Mouse (Mus musculus): ENCODE measurements around the gene Aco2. TPM values are rescaled to one million over a fixed set of nuclear protein-coding genes. Genes with fewer than 3 reads are reported as not detected.

Aco2 gene
- total and polyA plus RNA-seq, 2 experiments = 127 to 170 TPM

DNA sequence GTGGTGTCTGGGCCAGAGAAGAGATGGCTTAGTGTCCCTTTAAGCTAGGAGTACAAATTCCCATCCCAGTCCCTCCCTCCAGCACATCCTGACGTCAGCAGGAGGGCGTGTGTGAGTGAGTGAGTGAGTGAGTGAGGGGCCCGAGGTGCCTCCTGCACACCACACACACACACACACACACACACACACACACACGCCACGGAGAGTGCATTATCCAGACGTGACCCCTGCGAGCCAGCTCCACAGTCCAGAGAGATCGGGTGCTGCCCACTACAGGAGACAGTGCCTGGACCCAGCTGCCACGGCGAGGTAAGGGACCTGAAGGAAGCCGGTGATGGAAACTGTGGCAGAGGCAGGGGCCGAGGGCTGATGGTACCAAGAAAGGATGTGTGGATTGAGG lies 64.6 kb downstream of the Aco2 start, which contains the start of gene Csdc2:
TSS of gene Csdc2 (plus strand) at position 81 of the 400 bp plus-strand sequence.
- TF ChIP-seq POLR2A (IDR thresholded peaks at IDR 0.05; ENCODE audit: extremely low read depth, insufficient read depth, low read length) (no peak), CTCF (IDR thresholded peaks at IDR 0.05; ENCODE audit: low read depth, low read length) (peak; percentile 6; the same call in 1 of the 2 replicates)
- H3K27me3 ChIP-seq (ENCODE audit: control insufficient read depth, insufficient read depth, low read length) = no peaks in the 10 kb centered on the region
- H3K9ac ChIP-seq (ENCODE audit: low read depth, low read length) = no peak within 1 kb of the TSS
- DNase-seq (ENCODE audit: extremely low read depth, low read depth, low spot score) = no peak
- H3K36me3 ChIP-seq (ENCODE audit: control insufficient read depth, insufficient read depth, low read length) = no peaks in the 10 kb centered on the region
- no peak within 1 kb of the TSS for H3K27ac ChIP-seq (replicated peaks; ENCODE audit: insufficient read depth, low read depth, low read length)
- H3K4me3 ChIP-seq (ENCODE audit: insufficient read depth, low read depth, low read length) = peak within 1 kb of the TSS; percentile 49; the same call in 1 of the 2 replicates
- no peaks in the 10 kb centered on the region for H3K4me1 ChIP-seq (ENCODE audit: control insufficient read depth, insufficient read depth, low read length)
- 6% methylated on average over 12 of the region's 12 CpGs for WGBS
- H3K79me2 ChIP-seq (ENCODE audit: control insufficient read depth, insufficient read depth, low read length) = no peaks in the 10 kb centered on the region

DNA sequence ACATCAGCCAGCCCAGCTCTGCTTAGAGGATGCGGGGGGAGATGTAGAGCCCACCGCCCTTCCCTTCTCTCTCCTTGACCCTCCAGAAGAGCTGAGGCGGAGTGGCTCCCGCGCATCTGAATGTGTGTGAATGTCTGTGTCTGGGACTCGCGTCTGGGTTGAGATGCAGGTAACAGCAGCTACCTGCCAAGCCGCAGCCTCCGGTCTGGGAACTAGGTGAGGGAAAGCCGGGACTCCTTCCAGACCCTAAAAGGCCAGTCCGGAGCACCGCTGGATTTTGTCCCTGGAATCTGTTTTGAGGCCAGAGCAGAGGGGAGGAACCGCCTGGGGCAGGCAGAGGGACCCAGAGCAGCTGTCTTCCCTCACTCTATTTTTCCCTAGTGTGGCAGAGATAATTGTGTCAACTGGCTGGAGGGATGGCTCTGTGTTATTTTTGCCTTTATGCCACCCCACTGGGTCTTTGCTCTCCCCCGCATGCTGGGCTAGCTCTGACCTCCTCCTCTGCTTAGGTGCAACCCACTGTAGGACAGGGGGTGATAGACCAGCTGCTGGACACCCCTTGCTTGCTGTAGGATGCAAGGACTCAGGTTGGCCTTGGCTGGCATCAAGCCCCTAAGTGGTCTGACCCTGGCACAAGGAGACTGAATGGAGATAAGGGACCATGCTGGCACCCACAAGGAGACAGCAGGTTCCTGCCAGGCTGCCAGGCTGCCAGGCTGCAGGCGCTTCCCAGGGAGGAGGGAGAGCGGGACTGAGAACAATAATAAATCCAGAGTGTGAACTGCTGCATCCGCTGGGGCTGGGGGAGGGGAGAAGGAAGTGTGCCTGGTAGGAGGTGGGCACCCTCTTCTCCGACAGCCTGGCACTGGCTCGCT lies 65.2 kb downstream of the Aco2 start:
- TF ChIP-seq POLR2A (IDR thresholded peaks at IDR 0.05; ENCODE audit: extremely low read depth, insufficient read depth, low read length) = no peak
- TF ChIP-seq CTCF (IDR thresholded peaks at IDR 0.05; ENCODE audit: low read depth, low read length) = no peak
- Histone ChIP-seq H3K4me3 (ENCODE audit: insufficient read depth, low read depth, low read length) (peak overlapping the region; percentile 49; the same call in 1 of the 2 replicates), H3K4me1 (ENCODE audit: control insufficient read depth, insufficient read depth, low read length) (no peaks in the 10 kb centered on the region)

DNA sequence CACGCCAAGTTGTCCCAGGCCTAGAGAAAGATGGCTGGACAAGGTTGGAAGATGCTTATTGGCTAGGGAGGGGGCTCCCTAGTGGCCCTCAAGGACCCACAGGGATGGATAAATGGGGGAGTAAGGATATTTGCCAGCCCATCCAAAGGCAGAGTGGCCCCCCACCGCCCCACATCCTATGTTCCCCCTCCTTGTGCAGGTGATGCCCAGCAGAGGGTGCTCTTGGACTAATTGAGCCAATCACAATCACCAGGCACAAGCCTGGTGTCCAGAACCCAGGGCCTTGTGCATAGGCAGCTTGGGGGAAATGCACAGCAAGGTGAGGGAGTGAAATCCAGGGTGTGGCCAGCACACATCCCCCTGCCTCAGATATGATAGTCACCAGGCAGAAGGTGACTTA lies 66.1 kb downstream of the Aco2 start:
- no peak for DNase-seq (ENCODE audit: extremely low read depth, low read depth, low spot score)
- H3K4me1 ChIP-seq (ENCODE audit: control insufficient read depth, insufficient read depth, low read length) = no peaks in the 10 kb centered on the region
- TF ChIP-seq CTCF (IDR thresholded peaks at IDR 0.05; ENCODE audit: low read depth, low read length) (peak; percentile 74), POLR2A (IDR thresholded peaks at IDR 0.05; ENCODE audit: extremely low read depth, insufficient read depth, low read length) (no peak)
- H3K9ac ChIP-seq (ENCODE audit: low read depth, low read length) = no peak overlapping the region
- H3K36me3 ChIP-seq (ENCODE audit: control insufficient read depth, insufficient read depth, low read length) = no peaks in the 10 kb centered on the region
- H3K4me3 ChIP-seq (ENCODE audit: insufficient read depth, low read depth, low read length) = no peak overlapping the region
- H3K27ac ChIP-seq (replicated peaks; ENCODE audit: insufficient read depth, low read depth, low read length) = no peak overlapping the region
- no peaks in the 10 kb centered on the region for H3K79me2 ChIP-seq (ENCODE audit: control insufficient read depth, insufficient read depth, low read length)
- 60% methylated on average over 2 of the region's 2 CpGs for WGBS
- no peaks in the 10 kb centered on the region for H3K27me3 ChIP-seq (ENCODE audit: control insufficient read depth, insufficient read depth, low read length)

More for the DNA sequence above, 65.2 kb downstream of the Aco2 start:
- Histone ChIP-seq H3K27ac (replicated peaks; ENCODE audit: insufficient read depth, low read depth, low read length) (no peak overlapping the region), H3K79me2 (ENCODE audit: control insufficient read depth, insufficient read depth, low read length) (no peaks in the 10 kb centered on the region), H3K27me3 (ENCODE audit: control insufficient read depth, insufficient read depth, low read length) (no peaks in the 10 kb centered on the region), H3K9ac (ENCODE audit: low read depth, low read length) (no peak overlapping the region), H3K36me3 (ENCODE audit: control insufficient read depth, insufficient read depth, low read length) (no peaks in the 10 kb centered on the region)
- DNase-seq (ENCODE audit: extremely low read depth, low read depth, low spot score) = no peak
- 32% methylated on average over 19 of the region's 19 CpGs for whole genome bisulfite sequencing

DNA sequence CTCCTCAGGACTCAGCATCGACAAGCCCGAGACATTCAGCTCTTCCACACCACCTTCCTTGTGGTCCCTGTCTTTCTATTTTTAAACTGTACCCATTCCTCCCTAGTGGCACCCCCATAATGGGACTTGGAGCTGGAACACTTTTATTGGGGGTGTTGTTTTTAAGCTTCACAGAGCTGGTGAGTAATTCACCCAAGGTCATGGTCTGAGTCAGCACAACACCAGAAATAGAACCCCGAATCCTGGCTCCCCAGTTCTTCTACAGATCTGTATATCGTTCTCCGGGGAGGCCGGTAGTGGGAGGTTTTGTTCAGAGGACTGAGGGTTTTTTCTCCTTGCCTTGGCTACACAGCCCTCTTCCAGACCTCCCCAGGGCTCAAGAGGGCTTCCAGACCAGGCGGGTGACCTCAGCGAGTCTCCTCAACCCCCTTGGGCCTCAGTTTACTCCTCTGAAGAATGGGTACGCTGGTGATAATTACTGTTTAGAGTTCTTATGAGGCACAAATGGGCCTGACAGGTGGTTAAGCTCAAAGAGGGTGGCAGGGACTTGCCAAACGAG lies 67.1 kb downstream of the Aco2 start:
- no peak overlapping the region for H3K9ac ChIP-seq (ENCODE audit: low read depth, low read length)
- WGBS = 90% methylated on average over 10 of the region's 10 CpGs
- no peaks in the 10 kb centered on the region for H3K4me1 ChIP-seq (ENCODE audit: control insufficient read depth, insufficient read depth, low read length)
- no peak overlapping the region for H3K4me3 ChIP-seq (ENCODE audit: insufficient read depth, low read depth, low read length)
- TF ChIP-seq CTCF (IDR thresholded peaks at IDR 0.05; ENCODE audit: low read depth, low read length) (no peak), POLR2A (IDR thresholded peaks at IDR 0.05; ENCODE audit: extremely low read depth, insufficient read depth, low read length) (no peak)
- no peak for DNase-seq (ENCODE audit: extremely low read depth, low read depth, low spot score)
- H3K27ac ChIP-seq (replicated peaks; ENCODE audit: insufficient read depth, low read depth, low read length) = no peak overlapping the region
- H3K27me3 ChIP-seq (ENCODE audit: control insufficient read depth, insufficient read depth, low read length) = no peaks in the 10 kb centered on the region
- no peaks in the 10 kb centered on the region for H3K36me3 ChIP-seq (ENCODE audit: control insufficient read depth, insufficient read depth, low read length)
- H3K79me2 ChIP-seq (ENCODE audit: control insufficient read depth, insufficient read depth, low read length) = no peaks in the 10 kb centered on the region

DNA sequence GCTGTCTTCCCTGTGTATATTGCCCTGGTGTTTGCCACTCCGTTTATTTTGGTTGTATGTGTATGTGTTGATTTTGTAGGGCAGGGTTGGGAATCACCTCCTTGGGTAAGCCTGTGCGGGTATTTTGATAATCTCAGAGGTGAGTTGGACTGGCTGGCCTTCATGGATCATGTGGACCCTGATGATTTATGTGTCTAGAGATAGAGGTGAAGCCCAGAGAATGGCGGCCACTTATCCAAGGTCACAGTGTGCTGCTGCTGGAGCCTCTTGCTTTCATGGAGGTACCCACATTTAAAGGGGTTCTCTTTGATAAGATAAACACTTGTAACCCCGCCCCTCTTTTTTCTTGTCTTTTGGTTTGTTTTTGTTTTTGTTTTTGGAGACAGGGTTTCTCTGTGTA lies 67.7 kb downstream of the Aco2 start:
- Histone ChIP-seq H3K36me3 (ENCODE audit: control insufficient read depth, insufficient read depth, low read length) (no peaks in the 10 kb centered on the region), H3K9ac (ENCODE audit: low read depth, low read length) (no peak overlapping the region), H3K4me3 (ENCODE audit: insufficient read depth, low read depth, low read length) (no peak overlapping the region), H3K4me1 (ENCODE audit: control insufficient read depth, insufficient read depth, low read length) (no peaks in the 10 kb centered on the region), H3K79me2 (ENCODE audit: control insufficient read depth, insufficient read depth, low read length) (no peaks in the 10 kb centered on the region), H3K27me3 (ENCODE audit: control insufficient read depth, insufficient read depth, low read length) (no peaks in the 10 kb centered on the region), H3K27ac (replicated peaks; ENCODE audit: insufficient read depth, low read depth, low read length) (no peak overlapping the region)
- no peak for DNase-seq (ENCODE audit: extremely low read depth, low read depth, low spot score)
- WGBS = 91% methylated on average over 4 of the region's 4 CpGs
- TF ChIP-seq POLR2A (IDR thresholded peaks at IDR 0.05; ENCODE audit: extremely low read depth, insufficient read depth, low read length) = no peak
- no peak for TF ChIP-seq CTCF (IDR thresholded peaks at IDR 0.05; ENCODE audit: low read depth, low read length)
